Mouse (Mus musculus): ENCODE data around the gene Cyb5r1.
"Not testable (repeated sequence)": the region's sequence is repeated elsewhere in the genome, so short reads cannot be mapped to it uniquely, and the experiment has no call there.

The Cyb5r1 gene

DNA sequence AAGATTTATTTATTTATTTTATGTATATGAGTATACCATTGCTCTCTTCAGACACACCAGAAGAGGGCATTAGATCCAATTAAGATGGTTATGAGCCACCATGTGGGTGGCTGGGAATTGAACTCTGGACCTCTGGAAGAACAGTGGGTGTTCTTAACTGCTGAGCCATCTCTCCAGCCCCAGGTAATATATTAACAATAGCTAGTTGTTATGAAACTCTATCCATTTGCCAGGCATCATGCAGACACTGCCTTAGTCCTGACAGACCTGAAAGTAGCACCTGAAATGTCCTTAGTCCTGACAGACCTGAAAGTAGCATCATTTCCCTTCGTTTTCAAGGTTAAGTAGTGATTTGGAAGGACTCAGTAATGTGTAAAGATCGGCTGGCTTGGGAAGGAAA, 8.7 kb downstream of the Cyb5r1 start:
- in situ Hi-C loops (cut with MboI; ENCODE audit: low sequenced_read_pairs), result no loop called here

DNA sequence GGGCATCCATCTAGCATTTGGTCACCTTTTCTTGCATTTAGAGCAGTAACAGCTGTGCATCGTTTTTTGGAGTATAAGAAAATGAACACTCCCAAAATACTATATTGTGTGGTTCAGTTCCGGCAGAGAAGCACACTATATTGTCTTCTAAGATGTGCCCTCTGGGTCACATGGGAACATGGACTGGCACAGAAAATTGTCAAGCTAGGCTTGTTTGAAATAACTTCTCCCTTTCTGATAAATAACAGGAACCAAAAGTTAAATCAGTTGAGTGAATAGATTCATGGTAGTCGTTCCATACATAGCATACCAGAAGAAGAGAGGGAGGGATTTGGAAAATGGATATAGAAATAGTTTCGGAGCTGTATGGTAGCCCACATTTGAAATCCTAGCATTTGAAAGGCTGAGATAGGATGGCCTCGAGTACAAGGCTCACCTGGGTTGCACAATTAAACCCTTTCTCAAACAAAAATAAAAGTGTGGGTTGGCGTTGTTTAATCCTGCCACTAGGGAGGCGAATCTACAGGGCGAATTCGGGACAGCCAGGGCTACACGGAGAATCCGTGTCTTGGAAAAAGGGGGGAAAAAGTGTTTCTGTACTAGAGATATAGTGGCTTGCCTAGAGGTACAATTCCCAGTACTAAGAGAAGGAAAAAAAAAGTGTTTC, 9.3 kb downstream of the Cyb5r1 start:
- in situ Hi-C loops (cut with MboI; ENCODE audit: low sequenced_read_pairs), result no loop called here

DNA sequence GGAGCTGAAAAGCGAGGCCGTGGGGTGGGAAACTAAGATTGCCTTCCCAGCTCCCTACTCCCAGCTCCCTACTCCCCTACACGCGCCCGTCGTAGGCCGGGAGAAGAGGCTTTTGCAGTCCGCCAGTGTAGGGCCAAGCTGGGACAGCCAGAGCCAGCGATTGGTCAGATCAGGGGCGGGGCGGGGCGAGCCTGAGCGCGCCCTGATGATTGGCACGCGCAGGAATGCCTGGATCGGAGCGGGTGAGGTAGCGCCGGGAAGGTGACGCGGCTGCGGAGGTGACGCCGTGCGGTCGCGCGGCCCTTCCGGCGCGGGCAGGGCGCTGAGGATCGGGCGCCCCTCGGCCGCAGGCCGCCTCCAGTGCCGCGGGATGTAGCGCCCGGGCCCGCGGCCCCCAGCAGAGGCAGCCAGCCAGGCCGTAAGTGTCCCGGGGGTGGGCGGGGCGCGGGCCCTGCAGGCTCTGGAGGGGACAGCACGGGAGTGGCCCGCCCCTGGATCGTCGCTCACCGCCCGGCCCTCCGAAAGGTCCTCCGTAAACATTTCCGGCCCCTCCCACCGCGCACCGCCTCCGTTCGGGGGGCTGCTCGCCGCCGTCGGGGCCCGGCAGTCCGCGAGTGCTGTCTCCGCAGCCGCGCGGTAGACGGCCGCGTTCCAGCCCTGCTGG, 9.9 kb downstream of the Cyb5r1 start, which contains the start of gene Adipor1:
Gene Adipor1 (plus strand): TSS at position 211 of the 664 bp plus-strand sequence.
- in situ Hi-C loops (cut with MboI; ENCODE audit: low sequenced_read_pairs), result no loop called here

DNA sequence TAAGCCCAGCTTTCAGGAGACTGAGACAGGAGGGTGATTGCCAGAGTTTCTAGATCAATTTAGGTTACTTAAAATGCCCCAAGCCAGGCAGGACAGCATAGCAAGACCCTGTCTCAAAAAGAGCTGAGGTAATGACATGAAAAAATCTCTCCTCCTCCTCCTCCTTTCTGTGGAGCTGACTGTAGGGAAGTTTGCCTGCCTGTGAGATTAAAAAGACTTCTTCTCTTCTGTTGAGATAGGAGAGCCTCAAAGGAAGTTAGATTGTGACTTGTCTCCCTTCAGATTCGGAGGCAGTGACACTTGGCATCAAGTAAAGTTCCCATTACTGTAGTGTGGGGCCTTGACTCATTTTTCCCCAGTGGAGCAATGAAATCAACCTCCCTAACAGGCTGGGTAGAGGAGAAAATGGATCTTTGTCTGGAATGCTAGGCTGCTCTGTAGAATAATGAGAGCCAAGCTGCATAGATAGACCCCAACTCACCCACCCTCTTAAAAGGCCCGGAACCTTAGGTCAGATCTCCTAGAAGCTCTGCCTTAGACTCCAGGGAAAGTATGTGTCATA, 13.1 kb downstream of the Cyb5r1 start:
- in situ Hi-C loops (cut with MboI; ENCODE audit: low sequenced_read_pairs), result no loop called here

DNA sequence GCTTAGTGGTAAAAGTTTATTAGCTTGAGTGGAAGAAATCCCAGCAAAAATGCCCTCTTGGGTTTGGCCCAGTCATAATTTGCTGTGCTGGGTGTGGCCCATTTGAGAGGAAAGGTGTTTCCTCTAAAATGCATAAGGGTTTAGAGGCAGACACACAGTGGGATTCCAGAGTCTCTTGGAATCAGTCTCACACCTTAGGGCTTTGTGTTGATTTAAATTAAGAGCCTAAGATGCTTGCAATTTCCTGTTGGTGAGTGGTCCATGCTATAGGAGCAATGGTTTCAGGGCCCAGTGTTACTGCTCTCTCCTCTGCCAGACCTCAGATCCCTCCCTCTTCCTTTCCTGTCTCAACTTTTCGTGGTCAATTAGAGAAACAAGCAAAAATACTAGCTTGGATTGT, 13.8 kb downstream of the Cyb5r1 start:
- in situ Hi-C loops (cut with MboI; ENCODE audit: low sequenced_read_pairs), result no loop called here

DNA sequence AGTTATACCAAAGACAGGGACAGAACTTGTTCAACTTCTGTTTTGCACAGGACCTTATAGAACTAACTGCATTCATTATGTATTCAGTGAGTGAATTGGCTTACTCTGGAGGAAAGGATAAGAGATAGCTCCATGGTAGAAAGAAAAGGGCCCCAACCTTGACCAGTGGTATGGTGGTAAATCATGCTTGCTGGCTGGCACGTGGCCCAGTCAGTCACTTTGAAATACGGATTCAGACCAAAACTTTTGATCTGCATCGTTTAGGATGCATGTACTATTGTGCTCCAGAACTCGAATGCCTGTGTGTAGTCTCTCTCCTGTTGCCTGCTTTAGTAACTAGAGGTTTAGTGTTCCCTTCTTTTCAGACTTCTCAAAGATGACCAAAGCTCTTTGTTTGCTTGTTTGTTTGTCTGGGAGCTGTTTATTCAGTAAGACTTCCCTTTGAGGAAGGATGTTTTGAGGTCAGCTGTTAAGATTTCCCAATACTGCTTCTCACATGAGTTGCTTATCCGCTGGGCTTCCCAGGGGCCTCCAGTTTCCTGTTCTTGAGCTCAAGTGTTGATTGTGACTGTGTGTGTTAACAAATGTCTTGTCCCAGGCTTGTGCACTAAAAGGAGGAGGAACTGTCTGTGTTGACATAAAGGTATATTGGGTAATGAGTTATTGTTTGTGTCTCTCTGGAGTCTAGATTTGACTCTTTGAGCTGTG, 14.5 kb downstream of the Cyb5r1 start:
- in situ Hi-C loops (cut with MboI; ENCODE audit: low sequenced_read_pairs), result no loop called here

DNA sequence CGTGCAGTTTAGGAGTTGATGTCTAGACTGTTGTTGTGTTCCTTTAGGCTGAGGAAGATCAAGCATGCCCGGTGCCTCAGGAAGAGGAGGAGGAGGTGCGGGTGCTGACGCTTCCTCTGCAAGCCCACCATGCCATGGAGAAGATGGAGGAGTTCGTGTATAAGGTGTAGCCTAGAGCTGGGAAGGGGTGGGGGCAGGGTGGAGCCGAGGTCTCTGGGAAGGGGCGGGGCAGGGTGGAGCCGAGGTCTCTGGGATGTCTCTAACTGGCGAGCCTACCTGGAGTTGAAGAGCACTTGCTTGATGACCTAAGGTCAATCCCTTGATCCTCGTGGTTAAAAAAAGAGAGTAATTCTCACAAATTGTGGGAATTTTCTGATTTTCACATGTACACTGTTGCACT, 18.6 kb downstream of the Cyb5r1 start:
- in situ Hi-C loops (cut with MboI; ENCODE audit: low sequenced_read_pairs), result no loop called here

DNA sequence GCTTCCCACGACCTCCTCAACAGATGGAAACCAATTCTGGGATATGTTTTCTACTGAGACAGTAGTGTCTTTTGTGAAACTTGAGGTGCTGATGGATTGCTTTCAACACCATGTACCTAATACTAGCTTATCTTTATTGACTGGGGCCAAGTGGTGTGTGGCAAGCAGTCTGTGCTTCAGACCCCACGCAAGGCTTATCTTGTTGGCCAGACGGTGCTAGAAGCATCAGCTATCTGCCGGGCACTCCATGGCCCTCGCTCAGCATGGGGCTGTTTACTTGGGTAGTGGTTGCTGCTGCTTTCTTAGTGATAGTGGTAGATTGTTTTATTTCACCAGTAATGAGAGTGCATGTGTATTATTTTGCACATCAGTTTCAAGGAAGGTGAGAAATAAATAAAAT, 20.9 kb downstream of the Cyb5r1 start:
- in situ Hi-C loops (cut with MboI; ENCODE audit: low sequenced_read_pairs), result no loop called here

DNA sequence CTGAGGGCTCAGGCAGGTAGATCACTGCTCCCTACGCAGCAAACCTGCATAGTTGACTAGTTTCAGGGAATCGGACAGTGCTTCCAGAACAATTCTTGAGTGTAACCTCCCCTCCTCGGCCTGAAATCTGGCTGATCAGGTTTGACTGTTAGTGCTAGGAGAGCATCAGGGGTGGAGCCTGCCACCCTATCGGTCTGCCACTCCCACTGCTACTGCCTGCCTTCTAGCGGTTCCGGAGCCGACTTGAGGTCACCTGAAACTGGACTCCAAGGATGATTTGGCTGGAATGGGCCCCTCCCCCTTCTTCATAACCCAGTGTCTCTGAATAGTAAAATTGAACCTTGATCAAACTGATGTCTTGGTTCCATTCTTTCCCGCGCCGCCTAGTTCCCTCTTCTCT, 27.6 kb downstream of the Cyb5r1 start:
- in situ Hi-C loops (cut with MboI; ENCODE audit: low sequenced_read_pairs), result no loop called here

DNA sequence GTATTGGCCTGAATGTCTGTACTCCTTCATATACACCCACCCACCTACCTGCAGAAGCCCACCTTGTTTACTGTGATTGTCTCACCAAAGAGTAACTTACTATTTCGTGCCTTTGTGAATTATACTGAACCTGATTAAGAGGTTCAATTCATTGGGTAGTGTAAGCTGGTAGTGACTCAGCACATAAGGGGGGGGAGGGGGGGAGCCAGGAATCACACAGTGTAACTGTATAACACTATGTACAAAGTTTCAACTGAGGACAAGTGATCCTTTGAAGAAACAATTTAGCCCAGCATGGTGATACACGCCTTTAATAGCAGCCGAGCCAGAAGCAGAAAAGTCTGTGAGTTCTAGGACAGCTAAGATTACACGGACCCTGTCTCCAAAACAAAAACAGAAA, 28.1 kb downstream of the Cyb5r1 start:
- in situ Hi-C loops (cut with MboI; ENCODE audit: low sequenced_read_pairs), result no loop called here

DNA sequence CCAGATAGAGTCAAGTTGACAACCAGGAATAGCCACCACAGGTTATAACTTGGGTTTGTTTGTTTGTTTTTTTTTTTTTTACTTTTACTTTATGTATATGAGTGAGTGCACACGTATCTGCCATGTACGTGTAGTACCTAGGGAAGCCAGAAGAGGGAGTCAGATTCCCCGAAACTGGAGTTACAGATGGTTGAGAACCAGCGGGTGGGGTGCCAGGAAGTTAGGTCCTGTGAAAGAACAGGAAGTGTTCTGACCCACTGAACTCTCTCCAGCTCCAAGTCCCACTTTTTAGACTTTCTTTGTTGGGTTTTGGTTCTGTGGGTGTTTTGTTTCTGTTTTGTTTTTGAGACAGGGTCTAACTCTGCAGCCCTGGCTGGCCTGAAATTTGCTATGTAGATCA, 30.1 kb downstream of the Cyb5r1 start:
- in situ Hi-C loops (cut with MboI; ENCODE audit: low sequenced_read_pairs), result no loop called here

DNA sequence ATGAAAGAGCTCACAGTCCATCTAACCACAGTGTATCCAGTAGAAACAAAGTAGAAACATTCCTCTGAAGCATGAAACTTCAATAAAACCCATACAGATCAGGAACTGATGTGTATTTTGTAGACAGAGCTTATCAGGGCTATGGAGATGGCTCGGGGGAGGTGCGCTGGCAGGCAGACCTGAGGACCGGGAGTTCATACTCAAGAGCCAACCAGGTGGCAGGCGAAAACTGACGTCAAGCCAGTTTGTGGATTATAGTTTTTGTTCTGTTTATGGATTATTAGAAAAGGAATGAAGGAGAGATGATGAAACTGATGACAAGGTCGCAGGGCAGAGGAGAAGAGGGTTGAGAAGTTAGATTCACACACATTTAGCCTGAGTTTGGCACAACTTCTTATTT, 35.1 kb downstream of the Cyb5r1 start:
- in situ Hi-C loops (cut with MboI; ENCODE audit: low sequenced_read_pairs), result no loop called here

DNA sequence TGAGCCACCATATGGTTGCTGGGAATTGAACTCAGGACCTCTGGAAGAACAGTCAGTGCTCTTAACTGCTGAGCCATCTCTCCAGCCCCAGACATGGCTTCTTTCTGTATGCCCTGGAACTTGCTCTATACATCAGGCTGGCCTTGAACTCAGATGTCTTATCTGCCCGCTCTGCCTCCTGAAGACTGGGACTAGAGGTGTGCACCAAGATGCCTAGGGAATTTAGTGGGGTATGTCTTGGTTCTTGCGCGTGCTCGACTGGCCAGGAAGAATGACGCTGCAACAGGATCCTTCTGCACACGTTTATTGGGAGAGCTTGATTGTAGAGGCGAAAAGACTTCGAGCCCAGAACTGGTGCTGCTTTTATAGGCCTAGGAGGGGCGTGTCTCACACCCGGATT, 36.4 kb downstream of the Cyb5r1 start:
- in situ Hi-C loops (cut with MboI; ENCODE audit: low sequenced_read_pairs), result not testable (repeated sequence)

DNA sequence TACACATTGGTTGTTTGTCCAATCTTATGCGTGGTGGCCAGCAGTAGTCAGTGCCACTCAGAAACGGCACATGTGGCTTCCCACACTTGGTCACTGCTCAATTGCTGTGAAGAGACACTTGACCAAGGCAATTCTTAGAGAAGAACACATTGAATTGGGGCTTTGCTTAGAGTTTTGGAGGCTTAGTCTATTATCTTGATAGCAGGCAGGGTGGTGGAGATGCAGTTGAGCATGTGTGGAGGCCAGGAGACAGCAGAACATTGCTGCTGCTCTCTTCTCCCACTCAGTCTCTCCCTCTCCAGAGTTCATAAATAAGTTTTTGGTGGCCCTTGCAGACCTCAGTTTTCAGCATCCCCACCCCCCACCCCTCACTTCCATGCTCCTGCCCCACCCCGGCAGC, 37.0 kb downstream of the Cyb5r1 start:
- in situ Hi-C loops (cut with MboI; ENCODE audit: low sequenced_read_pairs), result no loop called here

DNA sequence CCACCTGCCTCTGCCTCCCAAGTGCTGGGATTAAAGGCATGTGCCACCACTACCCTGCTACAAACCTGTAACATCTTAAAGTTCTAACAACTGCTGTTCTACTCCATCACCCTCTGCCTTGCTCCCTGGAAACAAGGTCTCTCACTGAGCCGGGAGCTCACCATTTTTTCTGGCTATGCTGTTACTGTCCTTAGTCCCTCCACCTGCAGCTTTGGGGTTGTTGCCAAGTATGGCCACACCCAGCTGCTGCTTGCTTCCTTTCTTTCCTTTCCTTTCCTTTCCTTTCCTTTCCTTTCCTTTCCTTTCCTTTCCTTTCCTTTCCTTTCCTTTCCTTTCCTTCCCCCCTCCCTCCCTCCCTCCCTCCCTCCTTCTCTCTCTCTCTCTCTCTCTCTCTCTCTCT, 37.9 kb downstream of the Cyb5r1 start:
- in situ Hi-C loops (cut with MboI; ENCODE audit: low sequenced_read_pairs), result not testable (repeated sequence)

DNA sequence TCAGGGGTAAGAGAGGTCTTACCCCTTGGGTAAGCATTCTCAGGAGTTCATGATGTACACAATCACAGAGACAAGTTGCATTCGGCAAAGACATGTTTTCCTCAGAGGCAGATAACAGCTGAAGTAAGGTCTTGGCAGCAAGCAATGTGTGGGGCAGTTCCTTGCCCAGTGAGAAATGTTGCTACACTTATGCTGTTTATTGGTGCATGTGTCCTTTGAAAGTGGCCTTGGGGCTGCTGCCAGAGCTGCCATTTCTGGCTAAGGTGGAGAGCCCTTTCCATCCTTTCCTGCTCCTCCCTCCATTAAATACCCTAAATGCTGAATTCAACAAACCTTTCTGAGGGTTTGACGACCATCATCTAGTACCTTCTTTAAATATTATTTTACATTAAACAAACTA, 40.1 kb downstream of the Cyb5r1 start:
- in situ Hi-C loops (cut with MboI; ENCODE audit: low sequenced_read_pairs), result no loop called here

DNA sequence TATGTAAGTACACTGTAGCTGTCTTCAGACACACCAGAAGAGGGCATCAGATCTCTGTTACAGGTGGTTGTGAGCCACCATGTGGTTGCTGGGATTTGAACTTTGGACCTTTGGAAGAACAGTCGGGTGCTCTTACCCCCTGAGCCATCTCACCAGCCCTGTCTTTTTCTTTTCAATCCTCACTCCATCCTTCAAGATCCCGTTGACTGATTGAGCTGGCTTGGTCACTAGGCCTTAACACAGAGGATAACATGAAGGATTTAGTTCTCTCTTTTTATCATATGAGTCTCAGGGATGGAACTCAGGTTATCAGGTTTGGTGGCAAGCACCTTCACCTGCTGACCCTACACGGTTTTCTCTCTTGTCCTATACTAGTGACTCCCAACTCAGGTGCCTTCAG, 43.2 kb downstream of the Cyb5r1 start:
- in situ Hi-C loops (cut with MboI; ENCODE audit: low sequenced_read_pairs), result not testable (repeated sequence)

DNA sequence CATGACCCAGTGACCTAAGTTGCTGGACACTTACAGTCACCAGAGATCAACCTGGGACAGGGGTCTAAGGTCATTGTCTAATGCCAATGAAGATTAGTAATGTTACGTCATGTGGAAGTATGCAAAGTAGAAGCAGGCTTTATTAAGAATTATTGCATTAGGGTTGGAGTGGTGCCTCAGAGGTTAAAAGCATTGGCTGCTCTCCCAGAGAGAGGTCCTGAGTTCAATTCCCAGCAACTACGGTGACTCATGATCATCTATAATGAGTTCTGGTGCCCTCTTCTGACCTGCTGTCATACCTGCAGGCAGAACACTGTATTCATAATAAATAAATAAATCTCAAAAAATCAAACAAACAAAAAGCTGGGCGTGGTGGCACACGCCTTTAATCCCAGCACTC, 44.8 kb downstream of the Cyb5r1 start:
- in situ Hi-C loops (cut with MboI; ENCODE audit: low sequenced_read_pairs), result no loop called here

DNA sequence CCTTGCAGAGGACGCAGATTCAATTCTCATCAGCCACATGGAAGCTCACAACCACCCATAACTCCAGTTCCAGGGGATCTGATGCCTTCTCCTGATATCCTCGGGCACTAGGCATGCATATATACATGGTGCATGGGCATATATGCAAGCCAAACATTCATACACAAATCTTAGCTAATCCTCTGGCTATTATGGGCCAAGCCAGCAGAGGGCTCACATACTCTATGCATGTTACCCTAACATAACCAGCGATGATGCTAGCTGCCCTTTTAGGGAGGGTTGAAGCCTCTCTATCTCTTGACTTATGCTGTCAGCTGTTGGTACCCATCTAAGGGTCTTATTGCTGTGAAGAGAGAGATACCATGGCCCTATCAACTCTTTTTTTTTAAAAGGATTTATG, 45.6 kb downstream of the Cyb5r1 start:
- in situ Hi-C loops (cut with MboI; ENCODE audit: low sequenced_read_pairs), result no loop called here

DNA sequence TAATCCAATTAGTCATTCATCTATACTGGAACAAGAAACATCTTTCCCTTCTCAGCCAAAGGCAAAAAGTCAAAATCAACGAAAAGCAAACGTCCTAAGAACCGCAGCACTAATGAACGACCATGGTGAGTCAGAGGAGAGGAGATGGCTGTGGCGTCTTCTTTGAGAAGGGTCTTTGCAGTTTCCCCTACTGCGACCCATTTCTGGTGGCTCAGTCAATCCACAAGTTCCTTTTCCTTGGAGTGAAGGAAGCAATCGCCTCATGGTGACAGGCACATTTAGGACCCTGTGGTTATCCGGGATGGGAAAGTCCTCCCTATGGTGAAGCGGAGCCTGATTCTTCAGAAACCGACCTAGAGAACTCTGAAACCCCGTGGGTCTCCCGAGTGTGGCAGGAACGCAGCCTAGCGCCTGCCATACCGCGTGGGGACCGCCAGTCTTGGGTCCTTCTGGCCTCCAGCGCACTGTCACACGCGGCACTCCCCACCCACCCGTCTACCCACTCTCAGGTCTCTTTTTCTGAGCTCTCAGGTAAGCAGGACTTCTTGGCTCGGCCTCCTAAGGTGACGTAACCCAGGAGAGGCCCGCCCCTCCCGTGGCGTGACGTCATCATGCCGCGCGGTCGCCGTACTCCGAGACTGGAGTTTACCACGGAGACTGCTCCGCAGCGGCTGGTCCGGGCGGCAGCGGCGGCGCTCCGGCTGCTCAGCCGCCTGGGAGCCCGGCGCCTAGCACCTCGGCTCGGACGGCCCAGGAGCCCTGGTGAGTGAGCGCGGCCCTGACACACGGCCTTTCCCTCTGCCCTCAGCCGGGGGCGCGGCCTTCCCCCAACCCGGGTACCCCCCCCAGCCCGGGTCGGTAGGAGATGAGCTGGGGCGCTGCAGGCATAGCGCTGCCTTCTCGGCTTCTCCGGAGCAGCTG, 49.8 kb downstream of the Cyb5r1 start, which contains the start of gene Klhl12:
Gene Klhl12 (plus strand): TSS at position 628 of the 921 bp plus-strand sequence.
- in situ Hi-C loops (cut with MboI; ENCODE audit: low sequenced_read_pairs), result no loop called here

DNA sequence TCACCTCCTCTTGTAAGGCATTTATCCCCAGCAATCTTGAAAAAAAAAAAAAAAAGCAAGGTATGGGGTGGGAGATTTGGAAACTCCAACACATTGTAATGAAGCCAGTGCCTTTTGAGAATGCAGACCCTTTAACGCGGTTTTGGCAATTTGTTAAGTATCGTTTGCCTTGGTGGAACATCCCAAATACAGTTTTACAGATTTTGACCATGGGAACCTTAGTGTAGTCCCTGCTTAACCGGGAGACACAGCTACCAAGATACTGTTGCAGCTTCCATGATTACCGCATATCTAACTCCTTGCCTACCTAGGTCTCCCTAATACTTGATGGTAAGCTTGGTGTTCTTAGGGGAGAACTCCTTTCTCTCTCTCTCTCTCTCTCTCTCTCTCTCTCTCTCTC, 50.7 kb downstream of the Cyb5r1 start:
- in situ Hi-C loops (cut with MboI; ENCODE audit: low sequenced_read_pairs), result no loop called here
